Mouse (Mus musculus): ENCODE measurements around the gene Iqschfp.

DNA sequence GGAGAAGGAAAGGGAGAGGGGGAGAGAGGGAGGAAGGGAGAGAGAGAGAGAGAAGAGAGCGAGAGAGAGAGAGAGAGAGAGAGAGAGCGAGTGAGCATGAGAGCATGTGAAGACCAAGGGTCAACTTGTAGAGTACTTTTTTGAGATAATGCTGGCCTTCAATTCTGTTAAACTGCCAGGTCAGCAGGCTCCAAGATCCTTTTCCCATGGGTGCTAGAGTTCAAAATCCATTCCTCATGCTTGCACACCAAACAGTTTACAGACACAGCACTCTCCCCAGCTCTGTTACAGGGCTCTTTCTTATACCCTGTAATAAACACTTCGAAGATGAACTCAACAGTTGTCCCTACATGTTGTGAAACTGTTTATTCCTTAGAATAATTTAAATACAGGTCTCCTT is 622.7 kb downstream of the Iqschfp start:
- TF ChIP-seq CTCF (IDR thresholded peaks at IDR 0.05; ENCODE audit: control insufficient read depth, insufficient read depth, insufficient read length) (no peak), MYOG (IDR thresholded peaks at IDR 0.05; ENCODE audit: control insufficient read depth, extremely low read depth, insufficient read length) (no peak), CEBPB (IDR thresholded peaks at IDR 0.05; ENCODE audit: low read depth) (no peak), MAX (IDR thresholded peaks at IDR 0.05) (no peak), USF1 (IDR thresholded peaks at IDR 0.05; ENCODE audit: low read depth) (no peak), MYOD1 (IDR thresholded peaks at IDR 0.05; ENCODE audit: control insufficient read depth, insufficient read length, low read depth) (no peak), FOSL1 (IDR thresholded peaks at IDR 0.05; ENCODE audit: insufficient read depth, low read length, poor library complexity, severe bottlenecking) (no peak)

Data from C2C12 (cell line).